Mouse (Mus musculus): Measurements from ENCODE around the gene Aig1.

Aig1 gene

GRCm38 (mm10) chr10:13850071-13850470 is 18.7 kb downstream of the Aig1 start:
- in situ Hi-C loops (cut with MboI; ENCODE audit: low sequenced_read_pairs): no loop called here

- in situ Hi-C loops (cut with MboI; ENCODE audit: low sequenced_read_pairs): no loop called here
Observed at GRCm38 (mm10) chr10:13849205-13849604, 19.6 kb downstream of the Aig1 start.

- in situ Hi-C loops (cut with MboI; ENCODE audit: low sequenced_read_pairs): no loop called here
Observed at GRCm38 (mm10) chr10:13844864-13845263, 23.9 kb downstream of the Aig1 start.

- in situ Hi-C loops (cut with MboI; ENCODE audit: low sequenced_read_pairs): no loop called here
Observed at GRCm38 (mm10) chr10:13843746-13844145, 25.0 kb downstream of the Aig1 start.

- in situ Hi-C loops (cut with MboI; ENCODE audit: low sequenced_read_pairs): no loop called here
Observed at GRCm38 (mm10) chr10:13842855-13843254, 25.9 kb downstream of the Aig1 start.

GRCm38 (mm10) chr10:13838511-13839126 is 30.2 kb downstream of the Aig1 start:
- in situ Hi-C loops (cut with MboI; ENCODE audit: low sequenced_read_pairs): no loop called here

GRCm38 (mm10) chr10:13837709-13838456 is 30.9 kb downstream of the Aig1 start:
- in situ Hi-C loops (cut with MboI; ENCODE audit: low sequenced_read_pairs): no loop called here

- in situ Hi-C loops (cut with MboI; ENCODE audit: low sequenced_read_pairs): no loop called here
Observed at GRCm38 (mm10) chr10:13836956-13837355, 31.8 kb downstream of the Aig1 start.

GRCm38 (mm10) chr10:13835737-13836475 is 32.9 kb downstream of the Aig1 start:
- in situ Hi-C loops (cut with MboI; ENCODE audit: low sequenced_read_pairs): no loop called here

GRCm38 (mm10) chr10:13834056-13834455 is 34.7 kb downstream of the Aig1 start:
- in situ Hi-C loops (cut with MboI; ENCODE audit: low sequenced_read_pairs): no loop called here

GRCm38 (mm10) chr10:13833066-13833566 is 35.7 kb downstream of the Aig1 start:
- in situ Hi-C loops (cut with MboI; ENCODE audit: low sequenced_read_pairs): no loop called here

- in situ Hi-C loops (cut with MboI; ENCODE audit: low sequenced_read_pairs): no loop called here
Observed at GRCm38 (mm10) chr10:13832546-13833033, 36.2 kb downstream of the Aig1 start.

- in situ Hi-C loops (cut with MboI; ENCODE audit: low sequenced_read_pairs): no loop called here
Observed at GRCm38 (mm10) chr10:13827150-13827549, 41.6 kb downstream of the Aig1 start.

GRCm38 (mm10) chr10:13813591-13813990 is 55.2 kb downstream of the Aig1 start:
- in situ Hi-C loops (cut with MboI; ENCODE audit: low sequenced_read_pairs): no loop called here

- in situ Hi-C loops (cut with MboI; ENCODE audit: low sequenced_read_pairs): no loop called here
Observed at GRCm38 (mm10) chr10:13808291-13808690, 60.5 kb downstream of the Aig1 start.

GRCm38 (mm10) chr10:13806806-13807205 is 62.0 kb downstream of the Aig1 start:
- in situ Hi-C loops (cut with MboI; ENCODE audit: low sequenced_read_pairs): no loop called here

- in situ Hi-C loops (cut with MboI; ENCODE audit: low sequenced_read_pairs): no loop called here
Observed at GRCm38 (mm10) chr10:13801296-13801695, 67.5 kb downstream of the Aig1 start.

- in situ Hi-C loops (cut with MboI; ENCODE audit: low sequenced_read_pairs): no loop called here
Observed at GRCm38 (mm10) chr10:13793458-13793857, 75.3 kb downstream of the Aig1 start.

GRCm38 (mm10) chr10:13792788-13793187 is 76.0 kb downstream of the Aig1 start:
- in situ Hi-C loops (cut with MboI; ENCODE audit: low sequenced_read_pairs): no loop called here

GRCm38 (mm10) chr10:13789604-13790003 is 79.2 kb downstream of the Aig1 start:
- in situ Hi-C loops (cut with MboI; ENCODE audit: low sequenced_read_pairs): no loop called here

GRCm38 (mm10) chr10:13788057-13788456 is 80.7 kb downstream of the Aig1 start:
- in situ Hi-C loops (cut with MboI; ENCODE audit: low sequenced_read_pairs): no loop called here

All from CH12F3 (cell line).